Mouse (Mus musculus) cerebellum, adult (tissue): ENCODE data around the gene Ccnb1ip1.
"Not testable (repeated sequence)": the region's sequence is repeated elsewhere in the genome, so short reads cannot be mapped to it uniquely, and the experiment has no call there.

ENCODE experiments used
- ATAC-seq: cut with Nextera tagmentation; 2 replicates; pipeline ENCODE4 v1.9.2; 2017; ENCODE audit warnings: mild to moderate bottlenecking, moderate library complexity, mixed read lengths; ENCODE audit not compliant: insufficient number of reproducible peaks, low FRiP score, low TSS enrichment

Gene Ccnb1ip1

DNA sequence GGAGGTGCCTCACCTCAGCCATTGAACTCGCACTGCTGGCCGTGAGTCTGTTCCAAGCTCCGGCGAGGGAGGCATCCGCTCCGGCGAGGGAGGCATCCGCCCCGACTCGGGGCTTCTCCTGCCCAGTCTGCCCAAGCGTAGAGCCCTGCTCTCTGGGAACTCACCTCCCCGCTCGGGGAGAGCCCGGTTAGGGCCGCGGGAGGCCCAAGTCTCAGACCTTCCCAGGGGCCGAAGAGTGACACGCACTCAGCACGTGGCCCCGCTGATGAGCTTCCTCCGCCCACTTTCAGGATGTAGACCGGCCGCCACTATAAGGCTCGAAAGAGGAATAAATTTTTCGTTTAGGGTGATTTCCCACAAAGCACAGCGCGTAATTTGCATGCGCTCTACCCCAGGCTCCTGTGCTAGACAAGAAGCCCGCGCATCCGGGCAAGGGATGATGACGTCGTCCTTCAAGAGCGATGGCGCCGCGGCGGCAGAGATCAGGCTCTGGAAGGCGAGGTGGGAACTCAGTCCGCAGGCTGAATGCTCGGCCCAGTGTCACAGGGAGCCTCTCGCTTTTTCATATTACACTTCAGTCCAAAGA, at the start of gene Ccnb1ip1, which contains the start of gene Parp2:
Ccnb1ip1 (minus strand) TSS at position 246 of the 586 bp plus-strand sequence.
Parp2 (plus strand) TSS at position 355 of the 586 bp plus-strand sequence.
- ATAC-seq: peak; percentile 99

DNA sequence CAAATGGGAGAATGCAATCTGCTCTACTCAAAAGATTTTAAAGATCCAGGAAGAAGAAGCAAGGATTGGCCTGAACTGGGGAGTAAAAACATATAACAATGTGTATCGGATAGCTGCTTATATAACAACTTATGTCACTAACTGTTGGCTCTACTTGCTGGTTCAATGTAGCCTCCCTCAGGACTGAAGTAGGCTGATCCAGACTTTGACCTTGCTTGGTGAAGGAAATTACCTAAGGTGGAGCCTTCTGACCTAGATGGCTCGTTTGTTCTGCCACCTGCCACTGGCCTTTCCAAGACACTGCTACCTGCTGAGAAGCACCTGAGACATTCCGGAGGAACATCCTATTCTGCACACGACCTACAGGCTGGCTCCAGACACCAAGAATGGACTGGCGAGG, 48.3 kb upstream of the Ccnb1ip1 start:
- no peak for ATAC-seq

DNA sequence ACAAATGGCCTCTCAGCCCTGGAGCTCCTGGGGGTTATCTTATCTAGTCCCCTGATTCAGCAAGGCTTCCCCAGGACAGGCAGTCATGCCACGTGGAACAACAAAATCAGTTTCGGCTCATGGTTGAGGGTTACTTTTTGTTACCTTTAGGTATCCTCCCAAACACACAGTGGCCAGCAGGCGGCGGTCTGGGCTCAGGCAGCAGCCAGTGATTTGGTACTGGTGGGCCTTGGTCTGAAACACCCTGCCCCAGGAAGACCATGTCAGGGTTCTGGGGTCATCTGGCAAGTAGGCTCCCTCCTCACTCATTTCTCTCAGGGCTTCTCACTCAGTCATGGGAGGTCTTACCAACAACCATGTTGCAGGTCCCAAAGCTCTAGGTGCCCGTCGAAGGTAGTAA, 29.7 kb upstream of the Ccnb1ip1 start:
- no peak for ATAC-seq

DNA sequence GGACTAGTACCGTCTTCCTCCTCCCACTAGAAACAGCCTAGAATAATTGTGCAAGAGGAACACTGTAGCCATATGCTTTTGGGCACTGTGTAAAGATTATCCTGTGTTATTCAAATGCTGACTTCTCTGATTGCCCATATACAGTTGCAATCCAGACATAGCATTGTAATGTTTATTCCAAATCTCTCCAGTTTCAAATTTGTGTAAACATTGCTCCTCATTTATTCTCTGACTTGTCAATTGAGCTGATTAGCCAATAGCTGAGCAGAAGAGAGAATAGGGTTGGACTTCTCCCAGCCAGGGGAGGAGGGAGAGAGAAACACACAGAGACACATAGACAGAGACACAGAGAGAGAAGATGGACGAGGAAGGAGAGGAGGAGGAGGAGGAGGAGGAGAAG, 26.9 kb upstream of the Ccnb1ip1 start:
- ATAC-seq: 0 out of 2 replicates have a peak, but pooled peaks have one; percentile 13

DNA sequence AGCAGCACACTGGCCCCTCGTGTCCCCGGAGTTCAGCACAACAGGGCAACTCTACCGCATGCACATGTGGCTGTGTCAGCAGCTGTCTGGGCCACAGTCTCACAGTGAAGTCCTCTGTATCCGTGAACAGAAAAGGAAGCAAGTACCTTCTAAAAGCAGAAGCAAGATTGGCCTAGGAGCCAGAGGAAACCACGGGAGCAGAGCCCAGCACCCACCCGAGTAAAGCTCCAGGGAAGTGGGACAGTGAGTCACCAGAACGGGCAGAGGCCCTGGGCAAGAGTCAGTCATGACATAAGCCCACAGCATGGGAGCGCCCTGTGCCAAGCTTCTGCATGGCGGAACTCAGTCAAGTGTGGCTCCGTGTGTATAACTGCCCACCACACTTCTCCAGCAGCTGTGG, 26.4 kb upstream of the Ccnb1ip1 start:
- peak; percentile 86 for ATAC-seq

DNA sequence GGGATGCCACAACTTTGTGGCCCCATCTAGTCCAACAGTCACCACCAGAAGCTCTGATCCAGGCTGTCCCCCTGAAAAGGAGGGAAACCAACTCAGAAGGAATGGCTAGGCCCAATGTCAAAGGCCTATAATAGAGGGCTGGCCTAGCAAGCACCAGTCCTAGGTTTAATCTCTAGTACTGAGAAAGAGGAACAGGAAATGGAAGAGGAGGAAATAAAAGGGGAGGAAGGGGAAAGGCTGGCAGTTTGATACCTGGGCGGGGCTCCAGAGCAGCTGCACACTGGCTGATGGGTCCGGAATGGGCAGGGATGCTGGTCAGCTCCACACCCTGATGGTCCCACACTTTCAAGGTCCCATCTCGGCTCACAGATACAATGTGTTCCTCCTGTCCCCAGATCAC, 22.3 kb upstream of the Ccnb1ip1 start:
- ATAC-seq: no peak

DNA sequence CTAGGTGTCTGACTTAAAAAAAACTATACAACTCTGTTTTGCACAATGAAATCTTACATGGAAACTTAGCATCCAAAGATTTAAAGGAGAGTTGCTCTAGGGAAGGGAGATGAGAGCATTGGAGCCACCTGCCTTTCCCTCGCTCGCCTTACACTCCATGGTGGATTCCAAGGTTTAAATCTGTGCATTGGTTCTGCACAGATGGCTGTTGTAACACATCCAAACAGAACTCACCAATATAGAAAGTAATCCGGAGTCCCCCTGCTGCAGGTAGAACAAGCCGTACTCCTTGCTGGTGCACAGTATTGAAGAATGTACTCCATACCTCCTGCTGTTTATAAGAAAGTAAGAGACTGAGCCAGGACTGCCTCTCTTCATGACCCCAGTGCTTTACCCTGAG, 19.0 kb upstream of the Ccnb1ip1 start:
- ATAC-seq: no peak

DNA sequence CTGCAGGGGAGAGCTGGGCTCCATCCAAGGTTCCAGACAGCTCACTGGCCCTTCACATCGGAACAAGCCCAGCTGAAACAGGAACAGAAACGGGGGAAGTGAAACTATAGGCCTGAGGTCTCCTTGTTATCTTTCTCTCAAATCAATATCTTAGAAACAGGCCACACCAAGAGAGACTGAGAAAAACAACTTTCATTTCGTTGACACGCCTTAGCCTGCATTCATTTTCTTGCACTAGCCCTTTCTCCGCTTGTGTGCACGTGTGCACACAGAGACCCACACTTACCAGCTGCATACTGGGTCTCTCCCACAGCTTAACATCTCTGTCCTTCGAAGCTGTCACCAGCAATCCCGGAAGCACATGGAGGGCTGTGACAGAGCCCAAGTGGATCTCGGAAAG, 16.7 kb upstream of the Ccnb1ip1 start:
- no peak for ATAC-seq

DNA sequence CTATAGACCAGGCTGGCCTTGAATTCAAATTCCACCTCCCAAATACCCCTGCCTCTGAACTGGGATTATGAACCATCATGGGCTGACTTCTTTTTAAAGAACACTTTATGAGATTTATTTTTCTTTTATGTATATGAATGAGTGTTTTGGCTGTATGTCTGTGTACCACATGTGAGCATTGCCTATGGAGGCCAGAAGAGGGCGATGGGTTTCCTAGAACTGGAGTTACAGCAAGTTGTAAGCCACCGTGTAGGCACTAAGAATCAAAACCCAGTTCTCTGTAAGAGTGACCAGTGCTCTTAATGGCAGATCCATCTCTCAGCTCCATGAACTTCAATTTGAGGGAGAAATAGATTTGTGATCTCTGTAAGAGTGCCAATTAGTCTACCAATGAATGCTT, 15.7 kb upstream of the Ccnb1ip1 start:
- ATAC-seq: no peak

DNA sequence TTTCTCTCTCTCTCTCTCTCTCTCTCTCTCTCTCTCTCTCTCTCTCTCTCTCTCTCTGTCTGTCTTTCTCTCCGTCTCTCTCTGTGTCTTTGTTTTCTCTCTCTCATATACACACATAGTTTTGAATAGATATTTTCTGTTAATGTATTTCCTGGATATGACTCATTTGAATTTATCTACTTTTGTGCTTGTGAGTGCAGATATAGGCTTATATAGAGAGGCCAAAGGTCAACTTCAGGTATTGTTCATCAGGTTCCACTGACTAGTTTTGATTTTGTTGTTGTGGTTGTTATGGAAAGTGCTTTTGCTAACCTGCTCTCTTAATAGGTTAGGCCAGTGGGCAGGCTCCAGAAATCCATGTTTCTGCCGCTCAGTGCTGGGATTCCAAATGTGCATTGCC, 5.5 kb upstream of the Ccnb1ip1 start:
- ATAC-seq: no peak

DNA sequence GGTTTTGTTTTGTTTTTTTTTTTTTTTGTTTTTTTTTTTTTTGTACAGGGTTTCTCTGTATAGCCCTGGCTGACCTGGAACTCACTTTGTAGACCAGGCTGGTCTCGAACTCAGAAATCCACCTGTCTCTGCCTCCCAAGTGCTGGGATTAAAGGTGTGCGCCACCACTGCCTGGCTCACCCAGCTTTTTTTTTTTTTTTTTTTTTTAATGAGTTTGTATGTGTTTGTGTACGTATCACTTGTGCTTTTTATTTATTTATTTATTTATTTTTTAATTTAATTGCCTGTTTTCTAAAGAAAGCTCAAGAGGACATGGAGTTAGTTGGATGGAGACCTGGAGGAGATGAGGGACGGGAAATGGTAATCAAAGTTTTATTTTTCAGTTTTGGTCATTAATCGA, 1.1 kb downstream of the Ccnb1ip1 start:
- not testable (repeated sequence) for ATAC-seq

DNA sequence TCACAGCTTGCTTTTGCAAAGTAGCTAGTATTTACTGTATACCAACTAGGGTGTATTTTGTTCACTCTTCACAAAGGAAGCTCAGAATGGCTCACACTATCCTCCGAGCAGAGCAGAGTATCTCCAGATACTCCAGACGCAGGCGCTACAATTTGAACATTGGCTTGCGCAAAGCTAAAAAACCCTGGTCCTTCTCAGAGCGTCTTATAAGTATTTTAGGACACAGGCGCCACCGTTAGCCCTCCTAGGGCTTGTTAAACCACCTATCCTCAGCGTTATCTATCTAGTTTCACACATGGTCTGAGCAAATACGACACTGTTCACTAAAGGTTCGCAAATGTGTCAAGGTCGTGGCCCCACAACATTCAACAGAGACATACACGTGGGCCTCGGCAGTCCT, 2.8 kb downstream of the Ccnb1ip1 start:
- no peak for ATAC-seq

DNA sequence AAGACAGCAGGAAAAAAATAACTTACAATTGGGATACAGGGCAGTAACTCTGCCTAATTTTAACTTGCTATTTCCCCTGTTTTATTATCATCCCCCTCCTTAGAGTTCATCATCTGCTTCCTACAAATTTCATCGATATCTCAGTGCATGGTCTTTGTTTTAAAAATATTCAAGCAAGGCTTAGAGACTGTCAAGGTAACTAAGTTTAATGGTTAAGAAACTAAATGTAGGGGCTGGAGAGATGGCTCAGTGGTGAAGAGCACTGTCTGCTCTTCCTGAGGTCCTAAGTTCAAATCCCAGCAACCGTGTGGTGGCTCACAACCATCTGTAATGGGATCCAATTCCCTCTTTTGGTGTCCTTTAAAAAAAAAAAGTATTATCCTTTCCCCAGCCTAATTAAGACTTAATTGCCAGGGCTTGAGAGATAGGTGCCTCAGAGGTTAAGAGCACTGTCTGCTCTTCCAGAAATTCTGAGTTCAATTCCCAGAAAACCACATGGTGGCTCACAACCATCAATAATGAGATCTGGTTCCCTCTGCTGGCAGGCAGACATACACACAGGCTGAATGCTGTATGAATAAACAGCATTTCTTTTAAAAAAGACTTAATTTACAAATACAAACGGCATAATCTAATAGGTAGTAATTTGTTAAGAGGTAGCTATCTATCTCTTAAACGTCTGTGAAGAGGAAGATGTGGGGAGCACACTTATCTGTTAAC, 4.5 kb downstream of the Ccnb1ip1 start:
- ATAC-seq: no peak

DNA sequence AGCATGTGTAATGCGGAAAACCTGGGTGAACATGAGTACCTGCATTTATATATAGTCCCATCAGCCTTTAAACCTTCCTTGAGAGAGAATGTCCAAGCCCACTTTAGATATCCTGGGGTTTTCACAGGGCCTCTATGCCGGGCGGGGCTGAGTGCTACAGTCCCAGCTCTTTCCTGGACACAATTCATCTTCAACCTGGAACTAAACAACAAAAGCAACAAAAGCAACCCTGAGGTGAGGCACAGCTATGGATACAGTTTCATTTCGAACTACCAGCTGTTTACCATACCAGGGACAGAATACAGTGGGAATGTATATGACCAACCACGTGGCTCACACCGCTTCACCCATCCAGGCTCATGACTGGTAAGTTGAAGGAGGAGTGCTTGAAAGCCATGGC, 5.1 kb downstream of the Ccnb1ip1 start:
- ATAC-seq: no peak

DNA sequence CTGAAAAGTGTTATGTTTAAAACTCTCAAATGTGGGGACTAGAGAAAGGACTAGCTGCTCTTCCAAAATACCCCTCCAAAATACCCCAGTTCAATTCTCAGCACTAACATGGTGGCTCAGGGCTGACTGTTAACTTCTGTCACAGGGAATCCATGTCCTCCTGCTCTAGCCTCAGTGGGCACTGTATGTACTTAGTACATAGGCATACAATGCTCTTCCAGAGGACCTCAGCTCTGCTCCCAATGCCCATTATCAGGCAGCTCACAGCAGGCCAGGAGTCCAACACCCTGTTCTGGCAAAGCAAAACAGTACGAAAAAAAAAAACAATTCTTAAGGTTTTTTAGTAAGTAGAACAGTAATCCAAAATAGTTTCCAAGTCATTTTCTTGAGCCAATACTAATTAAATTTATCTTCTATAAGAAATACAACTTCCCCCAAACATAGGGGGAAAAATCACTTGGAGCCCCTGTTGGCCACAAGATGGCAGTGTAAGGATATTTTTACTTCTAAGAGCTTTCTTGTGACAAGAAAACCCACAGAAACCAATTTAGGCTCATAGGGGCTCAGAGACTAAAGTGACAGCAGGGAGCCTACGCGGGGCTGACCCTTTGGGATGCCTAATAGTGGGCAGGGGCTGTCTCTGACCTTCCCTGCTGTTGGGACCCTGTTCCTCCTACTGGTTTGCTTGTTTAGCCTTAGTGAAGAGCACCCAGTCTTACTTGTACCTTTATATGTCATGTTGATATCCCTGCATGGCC, 7.9 kb downstream of the Ccnb1ip1 start:
- ATAC-seq: no peak

DNA sequence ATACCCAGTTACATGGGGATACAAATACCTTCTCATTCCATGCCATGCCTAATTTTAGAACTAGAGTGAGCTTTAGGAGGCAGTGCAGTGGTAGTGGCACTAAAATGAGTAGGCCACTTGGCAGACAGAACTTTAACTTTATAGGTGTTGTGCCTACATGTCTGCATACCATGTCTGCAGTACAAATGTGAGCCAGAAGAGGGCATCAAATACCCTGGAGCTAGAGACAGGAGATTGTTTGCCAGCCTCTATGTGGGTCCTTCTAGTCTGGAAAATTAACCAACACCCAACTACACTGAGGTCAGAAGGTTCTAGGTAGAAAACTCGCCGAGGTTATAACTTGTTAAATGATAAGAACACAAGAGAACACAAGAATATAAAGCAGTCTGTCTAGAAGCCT, 9.0 kb downstream of the Ccnb1ip1 start:
- ATAC-seq: no peak

DNA sequence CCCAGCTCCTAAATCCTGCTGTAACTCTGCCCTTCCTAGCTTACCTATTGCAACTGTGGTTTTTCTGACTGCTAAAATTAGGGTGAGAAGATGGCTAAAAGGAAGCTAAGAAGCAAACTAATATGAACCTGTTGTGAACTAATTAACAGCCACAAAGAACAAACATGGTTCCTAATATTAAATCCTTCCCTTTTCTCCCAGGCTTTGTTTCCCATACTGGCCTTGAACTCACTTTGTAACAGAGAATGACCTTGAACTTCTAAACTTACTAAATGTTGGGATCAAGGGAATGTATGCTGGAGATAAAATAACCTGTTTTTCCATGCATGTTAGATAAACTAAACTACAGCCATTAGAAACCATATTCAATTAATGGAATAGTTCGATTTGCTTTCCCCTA, 11.1 kb downstream of the Ccnb1ip1 start:
- ATAC-seq: no peak

DNA sequence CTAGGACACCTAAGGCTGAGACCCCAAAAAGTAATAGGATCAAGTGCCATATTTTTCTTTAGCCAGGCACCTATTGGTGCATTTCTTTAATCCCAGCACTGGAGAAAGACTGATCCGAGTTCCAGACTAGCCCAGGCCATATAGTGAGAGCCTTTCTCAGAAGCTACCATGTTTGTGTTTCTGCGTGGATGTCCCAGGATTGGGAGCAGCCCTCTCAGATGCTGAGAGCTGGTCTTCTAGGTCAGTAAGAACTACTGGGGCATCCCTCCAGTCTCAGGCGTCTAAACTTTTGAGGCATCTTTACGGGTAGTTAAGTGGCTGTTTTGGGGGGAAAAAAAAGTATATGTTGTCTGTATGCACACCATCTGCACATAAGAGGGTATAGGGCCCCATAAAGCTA, 11.6 kb downstream of the Ccnb1ip1 start:
- no peak for ATAC-seq

DNA sequence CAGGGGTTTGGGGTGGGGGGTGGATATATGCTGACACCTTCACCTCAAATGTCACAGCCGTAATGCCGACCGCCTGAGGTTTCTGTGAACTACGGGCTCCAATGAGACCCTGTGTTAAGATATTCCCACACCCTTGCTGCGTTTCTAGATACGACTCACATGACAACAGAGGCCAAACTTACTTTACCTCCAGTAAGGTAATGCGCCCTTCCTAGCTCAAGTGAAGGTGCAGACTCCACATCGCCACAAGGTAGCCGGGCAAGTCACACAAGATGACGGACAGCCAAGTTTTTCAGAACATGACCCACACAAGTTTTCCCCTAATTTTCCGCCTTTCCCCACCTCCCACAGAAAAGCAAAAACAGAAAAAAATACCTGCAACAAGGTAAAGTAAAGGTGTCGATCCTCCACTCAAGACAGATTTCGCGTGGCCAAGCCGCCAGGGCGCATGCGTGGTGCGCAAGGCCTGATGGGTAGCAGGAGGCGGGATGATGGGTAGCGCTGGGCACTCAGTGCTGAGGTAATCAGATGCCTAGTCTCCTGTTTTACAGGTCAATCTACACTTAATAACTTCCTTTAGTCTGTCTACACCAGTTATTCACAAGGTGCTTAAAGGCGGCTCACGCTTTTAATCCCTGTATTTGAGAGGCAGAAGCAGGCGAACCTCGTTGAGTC, 12.1 kb downstream of the Ccnb1ip1 start:
- no peak for ATAC-seq

DNA sequence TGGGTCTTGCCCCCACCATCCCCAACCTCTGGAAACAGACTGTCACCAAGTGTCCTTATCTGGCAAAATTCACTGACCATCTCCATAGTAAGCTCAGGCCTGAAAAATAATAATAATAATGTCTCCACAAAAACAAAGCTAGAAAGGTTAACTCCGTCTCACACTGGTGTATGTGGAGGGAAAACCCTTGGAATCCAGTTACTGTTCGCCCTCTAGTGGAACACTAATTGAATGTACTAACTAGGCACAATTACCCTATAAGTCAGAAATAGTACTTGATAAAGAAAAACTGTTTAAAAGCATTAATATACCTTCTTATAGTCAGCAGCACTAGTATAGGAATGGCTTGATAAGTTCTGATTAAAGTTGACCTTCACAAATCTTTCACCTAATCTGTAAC, 19.4 kb downstream of the Ccnb1ip1 start:
- ATAC-seq: no peak

DNA sequence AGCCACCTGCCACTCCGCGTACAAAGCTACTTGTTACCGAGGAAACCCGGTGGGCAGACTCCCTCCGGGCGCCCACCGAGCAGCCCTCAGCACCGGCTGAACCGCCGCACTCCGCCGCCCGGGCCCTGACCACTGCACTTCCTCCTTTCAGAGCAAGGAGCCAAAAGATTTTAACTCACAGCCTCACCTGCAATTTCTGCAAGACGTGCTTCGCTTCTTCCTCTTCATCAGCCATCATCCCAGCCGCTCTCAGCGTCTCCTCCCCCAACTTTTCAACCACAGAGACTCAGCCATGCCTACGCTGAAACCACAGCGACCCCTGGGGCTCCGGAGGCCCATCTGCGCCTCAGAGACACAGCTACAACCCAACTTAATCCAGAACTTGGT, 22.3 kb downstream of the Ccnb1ip1 start, which contains the start of gene Ttc5:
Ttc5 (minus strand) TSS at position 269 of the 387 bp plus-strand sequence.
- ATAC-seq: peak; percentile 95
